Mouse (Mus musculus) ES-CJ7 (cell line): Measurements from ENCODE around the gene Doc2a.
"Not testable (repeated sequence)": the region's sequence is repeated elsewhere in the genome, so short reads cannot be mapped to it uniquely, and the experiment has no call there.

Experiments
- DNase-seq: peaks from one replicate; pipeline ENCODE4 v3.0.0; 2011; ENCODE audit warnings: low read depth, low spot score

Doc2a gene

GRCm38 (mm10) chr7:126868003-126868402, 20.8 kb downstream of the Doc2a start:
- no peak for DNase-seq

- DNase-seq, result no peak
Observed at GRCm38 (mm10) chr7:126869780-126870519, 22.7 kb downstream of the Doc2a start.

GRCm38 (mm10) chr7:126870520-126870891, 23.3 kb downstream of the Doc2a start:
- no peak for DNase-seq

GRCm38 (mm10) chr7:126877239-126877638, 30.0 kb downstream of the Doc2a start:
- DNase-seq, result no peak

GRCm38 (mm10) chr7:126881040-126881439, 33.8 kb downstream of the Doc2a start:
- no peak for DNase-seq

- DNase-seq, result no peak
Observed at GRCm38 (mm10) chr7:126883731-126884181, 36.5 kb downstream of the Doc2a start.

GRCm38 (mm10) chr7:126884286-126885164, 37.3 kb downstream of the Doc2a start, which contains the start of gene Taok2:
TSS of gene Taok2 (minus strand) at chr7:126884703.
- peak; percentile 100 for DNase-seq

- no peak for DNase-seq
Observed at GRCm38 (mm10) chr7:126887281-126887680, 40.1 kb downstream of the Doc2a start.

GRCm38 (mm10) chr7:126888852-126889251, 41.6 kb downstream of the Doc2a start:
- peak; percentile 74 for DNase-seq

- DNase-seq, result no peak
Observed at GRCm38 (mm10) chr7:126896912-126897311, 49.7 kb downstream of the Doc2a start.

GRCm38 (mm10) chr7:126897390-126898101, 50.3 kb downstream of the Doc2a start:
- no peak for DNase-seq

- peak; percentile 93 for DNase-seq
Observed at GRCm38 (mm10) chr7:126898102-126898990, 51.1 kb downstream of the Doc2a start.

GRCm38 (mm10) chr7:126899781-126900180, 52.6 kb downstream of the Doc2a start:
- not testable (repeated sequence) for DNase-seq
